Mouse (Mus musculus): ENCODE results near the gene Pkd1l3.
A peak's percentile ranks its signal among the peaks of the same experiment; 100 is the strongest.

Gene Pkd1l3

GRCm38 (mm10) chr8:109614243-109615210 is at the start of gene Pkd1l3:
Gene Pkd1l3 (plus strand): TSS chr8:109614517.
- DNase-seq (ENCODE audit: low read depth, low spot score), result no peak

GRCm38 (mm10) chr8:109564766-109565165 is 49.6 kb upstream of the Pkd1l3 start:
- DNase-seq (ENCODE audit: low read depth, low spot score), result no peak

- DNase-seq (ENCODE audit: low read depth, low spot score), result peak; percentile 100
Observed at GRCm38 (mm10) chr8:109565498-109566333, 48.6 kb upstream of the Pkd1l3 start, which contains the start of the genes Dhx38 and Txnl4b. Gene Dhx38 (minus strand): TSS chr8:109565861. Gene Txnl4b (plus strand): TSS chr8:109565892.

- DNase-seq (ENCODE audit: low read depth, low spot score), result no peak
Observed at GRCm38 (mm10) chr8:109571139-109571538, 43.2 kb upstream of the Pkd1l3 start.

DNA sequence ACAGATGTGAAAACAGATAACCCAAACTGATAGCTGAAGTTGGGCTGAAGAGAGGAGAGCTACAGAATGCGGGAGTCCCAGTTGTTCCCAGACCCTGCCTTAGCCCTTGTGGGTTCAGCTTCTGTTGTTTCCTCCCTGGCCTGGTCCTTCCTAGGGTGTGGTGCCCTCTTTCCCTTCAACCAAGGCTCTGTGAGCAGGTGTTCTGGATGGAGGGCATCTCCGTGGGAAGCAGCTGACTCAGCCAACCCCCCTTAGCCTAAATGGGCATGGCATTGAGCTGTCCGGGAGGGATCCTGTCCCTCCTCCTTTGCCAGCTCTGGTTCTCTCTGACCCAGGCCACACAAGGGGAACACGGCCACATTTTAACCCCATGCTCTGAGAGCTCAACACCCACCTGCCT is 38.0 kb upstream of the Pkd1l3 start:
- DNase-seq (ENCODE audit: low read depth, low spot score), result no peak

GRCm38 (mm10) chr8:109578900-109579301 is 35.4 kb upstream of the Pkd1l3 start, which contains the start of gene Hp:
Gene Hp (minus strand): TSS chr8:109579172.
- DNase-seq (ENCODE audit: low read depth, low spot score), result no peak

GRCm38 (mm10) chr8:109584293-109584692 is 30.0 kb upstream of the Pkd1l3 start:
- DNase-seq (ENCODE audit: low read depth, low spot score), result no peak

- DNase-seq (ENCODE audit: low read depth, low spot score), result no peak
Observed at GRCm38 (mm10) chr8:109584830-109585229, 29.5 kb upstream of the Pkd1l3 start.

GRCm38 (mm10) chr8:109585652-109586051 is 28.7 kb upstream of the Pkd1l3 start:
- no peak for DNase-seq (ENCODE audit: low read depth, low spot score)

GRCm38 (mm10) chr8:109586972-109587504 is 27.3 kb upstream of the Pkd1l3 start:
- DNase-seq (ENCODE audit: low read depth, low spot score), result no peak

GRCm38 (mm10) chr8:109590901-109591300 is 23.4 kb upstream of the Pkd1l3 start:
- no peak for DNase-seq (ENCODE audit: low read depth, low spot score)

- DNase-seq (ENCODE audit: low read depth, low spot score), result no peak
Observed at GRCm38 (mm10) chr8:109591367-109591766, 22.9 kb upstream of the Pkd1l3 start.

DNA sequence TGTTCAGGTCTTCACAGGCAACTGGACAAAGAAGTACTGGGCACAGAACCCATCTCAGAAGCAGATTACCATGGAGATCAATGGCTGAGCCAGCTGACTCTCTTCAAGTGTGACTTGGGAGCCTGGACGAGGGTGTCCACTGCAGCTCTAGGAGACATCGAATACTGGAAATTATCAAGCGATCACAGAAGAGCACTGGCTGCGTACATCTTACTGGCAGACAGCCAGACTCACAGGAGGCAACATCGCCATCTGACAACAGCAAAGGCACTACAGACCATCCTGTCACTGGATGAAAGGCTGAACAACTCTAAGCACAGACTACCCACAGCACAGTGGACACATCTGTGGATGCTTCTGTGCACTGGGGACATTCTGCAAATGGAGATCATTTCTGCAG is 22.2 kb upstream of the Pkd1l3 start:
- DNase-seq (ENCODE audit: low read depth, low spot score), result no peak

GRCm38 (mm10) chr8:109593117-109593788 is 21.1 kb upstream of the Pkd1l3 start:
- DNase-seq (ENCODE audit: low read depth, low spot score), result no peak

DNA sequence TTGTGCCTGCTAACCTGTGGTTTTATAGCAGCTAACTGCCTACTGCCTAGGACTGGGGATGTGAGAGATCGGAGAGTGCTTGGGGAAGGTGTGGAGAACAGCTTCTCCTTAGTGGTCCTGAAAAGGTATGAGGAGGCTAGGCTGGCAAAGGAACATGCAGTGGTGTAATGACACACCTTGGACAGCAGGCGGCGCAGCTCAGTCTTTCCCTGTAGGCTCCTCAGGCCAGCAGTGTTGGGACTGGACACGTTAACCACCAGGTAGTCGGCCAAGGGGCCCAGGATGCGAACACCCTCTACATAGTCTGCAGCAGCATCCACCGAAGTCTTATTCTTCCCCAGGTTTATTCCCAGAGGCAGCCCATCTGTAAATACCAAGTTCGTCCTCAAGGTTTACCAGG is 18.5 kb upstream of the Pkd1l3 start:
- DNase-seq (ENCODE audit: low read depth, low spot score), result no peak

GRCm38 (mm10) chr8:109606725-109607124 is 7.6 kb upstream of the Pkd1l3 start:
- no peak for DNase-seq (ENCODE audit: low read depth, low spot score)

DNA sequence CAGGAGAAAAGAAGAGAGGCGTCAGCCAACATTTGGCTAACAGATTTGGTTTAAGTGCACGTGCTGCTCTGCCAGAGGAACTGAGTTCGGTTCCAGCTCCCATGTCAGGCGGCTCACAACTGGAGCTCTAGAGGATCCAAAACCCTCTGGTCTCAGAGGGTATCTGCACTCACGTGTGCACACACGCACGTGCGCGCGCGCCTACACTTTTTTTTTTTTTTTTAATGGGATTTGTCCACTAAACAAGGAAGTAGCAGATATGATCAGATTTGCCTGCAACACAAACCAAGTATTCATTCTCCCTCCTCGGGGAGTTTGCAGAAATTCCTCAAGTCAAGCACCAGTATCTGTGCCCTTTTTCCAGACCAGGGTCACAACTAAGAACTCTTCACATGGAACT is 6.7 kb upstream of the Pkd1l3 start:
- no peak for DNase-seq (ENCODE audit: low read depth, low spot score)

DNA sequence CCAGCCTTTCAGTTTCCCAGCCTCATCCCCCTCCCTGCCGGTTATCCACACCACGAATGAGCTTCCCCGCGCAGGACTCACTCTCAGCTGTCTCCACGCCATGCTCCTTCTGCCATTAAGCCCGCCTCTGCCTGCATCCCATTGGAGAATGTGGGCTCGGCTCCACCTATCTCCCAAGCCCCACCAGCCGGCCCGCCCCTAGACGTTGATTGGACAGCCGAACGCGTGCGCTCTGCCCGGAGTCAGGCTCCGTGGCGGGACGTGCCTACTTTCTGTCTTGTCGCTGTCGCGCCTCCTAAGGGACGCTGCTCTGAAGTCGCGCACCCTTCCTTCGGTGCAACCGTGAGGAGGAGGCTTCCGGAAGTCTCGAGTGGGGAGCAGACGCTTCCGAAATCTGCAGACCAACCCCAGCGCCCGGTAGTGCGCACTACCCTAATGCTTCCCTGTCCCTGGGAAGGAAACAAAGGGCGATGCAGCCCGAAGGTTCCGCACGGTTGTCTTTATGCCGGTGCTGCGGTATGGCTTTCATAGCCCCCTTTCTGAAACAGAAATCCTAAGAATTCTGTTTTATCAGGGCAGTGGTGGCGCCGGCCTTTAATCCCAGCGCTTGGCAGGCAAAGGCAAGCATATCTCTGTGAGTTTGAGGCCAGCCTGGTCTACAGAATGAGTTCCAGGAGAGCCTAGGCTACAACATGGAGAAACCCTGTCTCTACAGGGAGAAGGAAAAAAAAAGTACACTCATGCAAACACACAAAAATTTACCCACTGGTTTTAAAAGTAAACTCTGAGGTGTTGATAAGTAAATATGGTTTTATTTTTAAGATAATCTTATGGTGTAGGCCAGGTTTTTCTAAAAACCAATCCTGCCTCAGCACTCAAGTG is 5.8 kb upstream of the Pkd1l3 start, which contains the start of gene Dhodh:
Gene Dhodh, minus strand, starts transcription at position 403 of the 882 bp plus-strand sequence.
- peak; percentile 88 for DNase-seq (ENCODE audit: low read depth, low spot score)

- DNase-seq (ENCODE audit: low read depth, low spot score), result no peak
Observed at GRCm38 (mm10) chr8:109609153-109609502, 5.2 kb upstream of the Pkd1l3 start.

DNA sequence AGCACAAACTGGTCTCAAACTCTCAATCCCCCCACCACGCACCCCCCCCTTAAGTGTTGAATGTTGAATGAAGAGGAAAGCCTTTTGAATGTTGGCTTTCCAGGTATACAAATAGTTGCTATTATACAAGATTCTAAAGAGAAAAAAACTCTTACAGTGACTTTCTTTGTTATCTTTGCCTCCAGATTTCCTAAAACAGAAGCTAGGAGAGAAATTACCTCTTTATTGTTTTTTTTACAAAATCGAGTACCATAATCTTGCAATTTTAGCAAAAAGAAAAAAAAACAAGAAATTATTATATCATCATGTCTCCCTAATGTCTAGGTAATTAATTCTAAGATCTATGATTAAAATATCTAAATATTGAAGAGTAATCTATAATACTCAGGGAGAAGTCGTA is 1.3 kb downstream of the Pkd1l3 start:
- no peak for DNase-seq (ENCODE audit: low read depth, low spot score)

Measured in retina, adult 2 months (tissue).